Mouse (Mus musculus) Patski (cell line): ENCODE measurements at regions not wholly inside any gene's neighbourhood (a gene's known extent, or its start where the extent isn't known, plus 50 kb on each side); places are given as distances from the start of the nearest gene placed in this dataset.

Experiments used
- ATAC-seq: fragments of 100-300 bp; one replicate; pipeline ENCODE4 v1.8.0; 2021
- CTCF ChIA-PET: fragments of 350-600 bp; sonication (Branson Sonifier 250); formaldehyde crosslinking; loops from one replicate; lab custom pipeline; 2022; ENCODE audit warnings: inconsistent platforms; lab: Charles Lee
- POLR2A ChIA-PET: fragments of 350-600 bp; sonication (Branson Sonifier 250); formaldehyde crosslinking; loops from one replicate; lab custom pipeline; 2022; ENCODE audit warnings: antibody characterized with exemption, inconsistent platforms; lab: Charles Lee
- DNase-seq: peaks from one replicate; pipeline ENCODE4 v3.0.0-alpha.2; 2011; ENCODE audit warnings: low read depth, low spot score
- H3K27me3 ChIP-seq: fragments of 371-371 bp; one replicate; pipeline ENCODE4 v1.5.1; 2021
- CTCF ChIP-seq: fragments of 100-300 bp; IDR thresholded peaks from one replicate; pipeline ENCODE4 v1.5.1; 2021
- in situ Hi-C: fragments of 300-500 bp; cut with MboI; formaldehyde crosslinking; loops from 3 replicates; pipeline ENCODE4 v1.11.1; 2018; ENCODE audit warnings: low pct_unique_long_range_greater_than_20kb, mixed read lengths

DNA sequence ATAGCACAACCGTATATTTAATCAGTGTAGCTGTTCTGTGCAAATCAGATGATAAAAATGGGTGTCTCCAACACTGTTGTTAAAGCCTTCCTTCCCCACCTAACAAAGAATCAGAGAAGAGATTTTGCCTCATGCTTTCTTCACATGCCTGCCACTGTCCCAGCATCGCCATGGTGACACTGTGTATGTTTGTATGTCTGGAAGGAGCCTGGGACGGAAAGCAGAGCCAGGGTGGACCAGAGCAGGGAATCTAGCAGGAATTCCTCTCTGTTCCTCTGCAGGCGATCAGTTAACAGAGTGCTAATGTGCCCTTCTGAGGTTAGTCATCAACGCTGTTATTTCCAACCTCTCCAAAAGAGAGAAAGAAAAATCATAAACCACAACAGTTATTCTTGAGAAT, 222.4 kb downstream of the Adamts15 start:
- peaks cover 9% of the 10 kb centered on the region for H3K27me3 ChIP-seq
- ATAC-seq (no peak), DNase-seq (no peak)
- ChIA-PET POLR2A (no interaction called here), CTCF (interaction anchor here (0.9 to 1.0 kb wide), 2 partner anchors 11 to 385 kb away, joined by 3 read pairs; no protein-coding TSS in a partner anchor)
- TF ChIP-seq CTCF, result no peak
- in situ Hi-C loops, result no loop called here

- in situ Hi-C loops, result no loop called here
- peaks cover 5% of the 10 kb centered on the region for H3K27me3 ChIP-seq
- CTCF ChIA-PET, result interaction anchor here (1.1 kb wide), 1 partner anchor 60 kb away, joined by 3 read pairs; no protein-coding TSS in a partner anchor
- no peak for DNase-seq
- POLR2A ChIA-PET, result interaction anchor here (0.6 kb wide), 1 partner anchor 965 kb away, joined by 3 read pairs; no protein-coding TSS in a partner anchor
- no peak for ATAC-seq
- TF ChIP-seq CTCF, result no peak
These were observed 224.7 kb downstream of the Adamts15 start for GRCm38 (mm10) chr9:30697533-30697932.

DNA sequence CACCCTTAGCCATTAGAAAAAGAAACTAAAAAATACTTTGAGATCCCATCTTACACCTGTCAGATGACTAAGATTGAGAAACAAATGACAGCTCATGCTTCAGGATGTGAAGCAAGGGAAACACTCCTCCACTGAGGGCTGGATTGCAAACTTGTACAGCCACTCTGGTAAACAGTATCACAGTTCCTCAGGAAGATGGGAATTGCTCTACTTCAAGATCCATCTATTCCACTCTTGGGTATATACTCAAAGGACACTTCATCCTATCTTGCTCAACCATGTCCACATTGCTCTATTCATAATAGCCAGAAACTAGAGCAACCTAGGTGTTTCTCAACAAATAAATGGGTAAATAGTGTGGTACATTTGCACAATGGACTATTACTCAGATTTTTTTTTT, 241.2 kb downstream of the Snx19 start:
- in situ Hi-C loops, result no loop called here
- POLR2A ChIA-PET, result no interaction called here
- DNase-seq, result no peak

DNA sequence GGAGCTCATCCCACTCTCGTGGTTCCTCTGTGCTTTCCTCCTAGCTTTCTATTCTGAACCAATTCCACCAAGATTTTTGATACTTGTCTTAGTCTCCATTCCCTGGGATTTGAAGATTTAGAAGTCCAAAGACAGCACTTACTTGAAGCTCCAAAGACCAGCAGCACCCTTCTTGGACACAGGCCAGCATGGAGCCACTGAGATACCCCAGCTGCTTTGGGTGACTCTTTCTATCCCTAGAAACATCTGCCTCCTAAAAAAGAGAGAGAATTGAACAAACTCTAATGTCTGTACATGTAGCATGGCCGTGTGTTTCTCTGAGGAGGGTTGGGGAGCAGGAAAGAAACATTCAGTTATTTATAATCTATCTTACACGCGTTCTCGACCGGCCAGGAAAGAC, 235.5 kb downstream of the Snx19 start:
- ChIA-PET CTCF (no interaction called here), POLR2A (no interaction called here)
- in situ Hi-C loops, result no loop called here
- TF ChIP-seq CTCF, result no peak
- H3K27me3 ChIP-seq, result no peaks in the 10 kb centered on the region
- DNase-seq (no peak), ATAC-seq (no peak)

More for the DNA sequence above, 241.2 kb downstream of the Snx19 start:
- CTCF ChIA-PET, result interaction anchor here (1.4 kb wide), 1 partner anchor 43 kb away, joined by 3 read pairs; no protein-coding TSS in a partner anchor
- ATAC-seq, result no peak
- no peak for TF ChIP-seq CTCF
- H3K27me3 ChIP-seq, result no peaks in the 10 kb centered on the region

DNA sequence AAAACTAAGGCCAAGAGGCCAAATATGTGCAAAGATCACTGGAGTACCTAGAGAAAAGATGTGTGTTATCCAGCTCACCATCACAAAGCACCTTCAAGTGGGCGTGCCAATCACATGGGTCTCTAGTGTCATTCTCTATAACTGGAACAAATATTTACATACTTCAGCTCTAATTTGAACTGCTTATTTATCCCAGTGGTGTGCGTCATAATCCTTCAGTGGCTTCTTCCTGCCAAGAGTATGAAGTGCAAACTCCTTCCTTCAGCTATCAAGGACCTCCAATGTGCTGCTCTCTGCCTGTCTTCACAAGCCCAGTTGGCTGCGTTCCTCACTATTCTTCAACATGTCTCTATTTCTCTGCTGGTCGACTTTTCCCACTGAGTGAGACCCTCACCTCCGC, 227.1 kb downstream of the Snx19 start:
- ChIA-PET POLR2A (no interaction called here), CTCF (no interaction called here)
- DNase-seq, result no peak
- in situ Hi-C loops, result no loop called here
- TF ChIP-seq CTCF, result no peak
- ATAC-seq, result no peak
- no peaks in the 10 kb centered on the region for H3K27me3 ChIP-seq

GRCm38 (mm10) chr9:30653210-30653609, 226.3 kb downstream of the Snx19 start:
- TF ChIP-seq CTCF, result no peak
- in situ Hi-C loops, result no loop called here
- ATAC-seq (no peak), DNase-seq (no peak)
- CTCF ChIA-PET, result no interaction called here
- POLR2A ChIA-PET, result no interaction called here
- no peaks in the 10 kb centered on the region for H3K27me3 ChIP-seq

GRCm38 (mm10) chr9:30649392-30650054, 222.6 kb downstream of the Snx19 start:
- in situ Hi-C loops, result no loop called here
- H3K27me3 ChIP-seq, result no peaks in the 10 kb centered on the region
- ChIA-PET CTCF (interaction anchor here (1.8 kb wide), 1 partner anchor 9 kb away, joined by 5 read pairs; no protein-coding TSS in a partner anchor), POLR2A (interaction anchor here (0.6 kb wide), 1 partner anchor 110 kb away, joined by 3 read pairs; no protein-coding TSS in a partner anchor)
- no peak for TF ChIP-seq CTCF
- ATAC-seq, result peak; percentile 54
- DNase-seq, result peak; percentile 47

DNA sequence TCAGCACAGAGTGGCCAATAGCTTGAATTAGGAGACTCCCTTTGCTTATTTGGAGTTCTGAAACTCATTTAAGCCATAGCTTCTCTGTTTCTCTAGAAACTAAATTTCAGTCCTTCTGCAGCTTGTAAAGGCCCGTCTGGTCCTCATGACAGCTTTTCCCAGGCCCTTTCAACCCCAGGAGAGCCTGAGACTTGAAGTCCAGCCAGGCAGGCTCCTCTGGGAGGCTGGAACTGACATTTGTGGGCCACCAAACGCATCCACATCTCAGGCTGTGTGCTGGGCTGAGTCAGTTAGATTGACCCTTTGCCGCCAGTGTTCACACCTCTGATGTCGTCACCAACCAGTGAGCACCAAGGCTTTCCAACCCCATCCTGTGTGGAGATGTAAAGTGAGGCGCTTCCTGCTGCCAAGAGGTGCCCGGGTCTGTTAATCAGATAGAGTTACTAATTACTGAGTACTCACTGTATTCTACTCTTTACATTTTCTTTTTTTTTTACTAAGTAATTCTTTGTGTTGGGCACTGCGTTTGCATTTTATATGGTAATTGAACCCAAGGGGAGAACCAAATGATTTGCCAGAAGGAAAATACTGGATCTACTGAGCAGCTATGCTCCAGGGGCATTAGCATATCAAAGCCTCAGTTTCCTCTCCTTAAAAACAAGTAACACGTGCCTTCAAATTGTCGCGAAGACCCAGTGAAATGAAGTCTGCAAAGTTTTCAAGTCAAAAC, 207.0 kb downstream of the Snx19 start:
- no peak for ATAC-seq
- ChIA-PET POLR2A (interaction anchor here (0.6 kb wide), 1 partner anchor 54 kb away, joined by 3 read pairs; no protein-coding TSS in a partner anchor), CTCF (interaction anchor here (1.1 to 1.5 kb wide), 2 partner anchors 13 to 64 kb away, joined by 3 to 5 read pairs; no protein-coding TSS in a partner anchor)
- in situ Hi-C loops, result no loop called here
- TF ChIP-seq CTCF, result no peak
- H3K27me3 ChIP-seq, result no peaks in the 10 kb centered on the region
- no peak for DNase-seq

- in situ Hi-C loops, result no loop called here
- ChIA-PET CTCF (interaction anchor here (0.7 to 1.5 kb wide), 2 partner anchors 44 to 63 kb away, joined by 3 to 5 read pairs; no protein-coding TSS in a partner anchor), POLR2A (no interaction called here)
- H3K27me3 ChIP-seq, result no peaks in the 10 kb centered on the region
- no peak for TF ChIP-seq CTCF
- DNase-seq (peak; percentile 68), ATAC-seq (peak; percentile 80)
These were observed 205.5 kb downstream of the Snx19 start for GRCm38 (mm10) chr9:30632164-30633146.

- in situ Hi-C loops, result no loop called here
- TF ChIP-seq CTCF, result no peak
- ChIA-PET POLR2A (no interaction called here), CTCF (interaction anchor here (0.7 to 2.4 kb wide), 2 partner anchors 12 to 271 kb away, joined by 3 to 7 read pairs; no protein-coding TSS in a partner anchor)
- DNase-seq (no peak), ATAC-seq (no peak)
- no peaks in the 10 kb centered on the region for H3K27me3 ChIP-seq
These were observed 198.7 kb downstream of the Snx19 start for GRCm38 (mm10) chr9:30625635-30626034.
